Mouse (Mus musculus) kidney, embryonic 15.5 days (tissue): ENCODE data around the gene Ntm. TPM values are rescaled to one million over a fixed set of nuclear protein-coding genes. Genes with fewer than 3 reads are reported as not detected.

ENCODE experiments used
- ATAC-seq: fragments of 200-750 bp; cut with Nextera tagmentation; replicated peaks from 2 replicates; pipeline ENCODE4 v1.8.0; 2017; ENCODE audit warnings: moderate TSS enrichment; ENCODE audit not compliant: low FRiP score
- H3K27ac ChIP-seq: fragments of 300-500 bp; sonication (generic); 2 replicates; pipeline ENCODE4 v1.5.1; 2015; ENCODE audit warnings: mild to moderate bottlenecking, inconsistent platforms
- H3K27me3 ChIP-seq: fragments of 300-500 bp; sonication (generic); 2 replicates; pipeline ENCODE4 v1.6.1; 2015; ENCODE audit warnings: inconsistent platforms
- H3K36me3 ChIP-seq: fragments of 300-500 bp; sonication (generic); 2 replicates; pipeline ENCODE4 v1.6.1; 2015; ENCODE audit warnings: inconsistent platforms
- H3K4me1 ChIP-seq: fragments of 300-500 bp; sonication (generic); 2 replicates; pipeline ENCODE4 v1.6.1; 2015; ENCODE audit warnings: inconsistent platforms
- H3K4me2 ChIP-seq: fragments of 300-500 bp; sonication (generic); 2 replicates; pipeline ENCODE4 v1.6.1; 2015; ENCODE audit warnings: moderate library complexity, mild to moderate bottlenecking, inconsistent platforms
- H3K4me3 ChIP-seq: fragments of 300-500 bp; sonication (generic); replicated peaks from 2 replicates; pipeline ENCODE4 v1.5.1; 2015; ENCODE audit warnings: mild to moderate bottlenecking, inconsistent platforms
- H3K9ac ChIP-seq: fragments of 300-500 bp; sonication (generic); 2 replicates; pipeline ENCODE4 v1.6.1; 2015; ENCODE audit warnings: mild to moderate bottlenecking, inconsistent platforms
- H3K9me3 ChIP-seq: fragments of 300-500 bp; sonication (generic); replicated peaks from 2 replicates; pipeline ENCODE4 v1.6.1; 2016; ENCODE audit warnings: inconsistent platforms
- WGBS: fragments of 180-500 bp; shearing (Covaris S2); methylation state at CpG from one replicate; pipeline ENCODE4 v1.1.7; 2015; ENCODE audit warnings: mixed read lengths; 5-methylcytosine and 5-hydroxymethylcytosine counted together
- polyA plus RNA-seq: library from polyadenylated mRNA; unstranded; fragments of >200 nt; fragmentation: Nextera tagmentation; extraction: Ambion mirVana; gene quantifications from 2 replicates; pipeline ENCODE4 v1.2.1, GENCODE M21; 2015

Gene Ntm
- polyA plus RNA-seq, 1 experiment from 2014 or later = 45.5 TPM

DNA sequence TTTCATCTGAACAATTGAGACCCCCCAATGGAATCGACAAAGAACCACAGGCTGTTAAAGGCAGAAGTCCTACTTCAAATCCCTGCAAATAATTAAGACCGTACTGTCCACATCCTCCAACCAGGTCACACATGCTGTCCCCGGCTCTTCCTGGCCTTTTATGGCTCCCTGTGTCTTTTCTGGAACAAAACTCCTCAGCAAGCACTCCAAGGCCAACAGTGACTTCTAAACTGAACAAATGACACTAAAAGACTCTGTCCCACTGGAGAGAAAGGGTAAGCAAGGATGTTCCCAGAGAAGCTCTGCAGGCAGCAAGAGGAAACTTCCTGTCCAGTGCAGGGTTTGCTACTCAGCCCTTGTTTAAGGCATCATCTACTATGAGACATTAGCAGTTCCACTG, 532.8 kb downstream of the Ntm start:
- no peaks in the 10 kb centered on the region for H3K36me3 ChIP-seq
- no peak overlapping the region for H3K9ac ChIP-seq
- no peak for ATAC-seq
- H3K4me3 ChIP-seq = no peak overlapping the region
- H3K27me3 ChIP-seq = no peaks in the 10 kb centered on the region
- no peak overlapping the region for H3K27ac ChIP-seq
- H3K4me2 ChIP-seq = no peak overlapping the region
- peaks cover 22% of the 10 kb centered on the region for H3K4me1 ChIP-seq
- H3K9me3 ChIP-seq = no peaks in the 10 kb centered on the region
- 85% methylated on average over 3 of the region's 3 CpGs for WGBS

DNA sequence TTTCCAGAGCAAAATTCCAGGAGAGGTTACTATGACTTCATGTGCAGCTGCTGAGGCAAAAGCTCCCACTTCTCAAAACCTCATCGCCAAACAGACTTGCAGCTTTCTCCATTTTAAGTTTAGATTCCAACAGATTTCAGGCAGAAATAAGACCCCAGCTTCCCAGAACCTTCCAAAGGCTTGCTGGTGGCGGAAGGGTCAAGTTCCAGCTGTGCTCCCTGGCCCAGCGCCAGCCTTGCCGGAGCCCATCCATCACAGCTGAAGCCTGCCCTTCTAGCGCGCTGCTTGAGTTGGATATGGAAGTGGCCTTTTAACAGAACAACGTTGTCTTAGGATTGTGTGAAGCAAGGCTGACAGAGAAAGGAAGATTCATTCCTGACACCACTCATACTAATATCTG, 534.6 kb downstream of the Ntm start:
- Histone ChIP-seq H3K4me2 (no peak overlapping the region), H3K36me3 (no peaks in the 10 kb centered on the region), H3K27me3 (no peaks in the 10 kb centered on the region), H3K9me3 (no peaks in the 10 kb centered on the region), H3K9ac (no peak overlapping the region), H3K4me1 (peaks cover 10% of the 10 kb centered on the region), H3K27ac (peak overlapping the region; percentile 45; the same call in 1 of the 2 replicates), H3K4me3 (no peak overlapping the region)
- peak; percentile 79; the same call in 1 of the 2 replicates for ATAC-seq
- WGBS = 10% methylated on average over 7 of the region's 7 CpGs

DNA sequence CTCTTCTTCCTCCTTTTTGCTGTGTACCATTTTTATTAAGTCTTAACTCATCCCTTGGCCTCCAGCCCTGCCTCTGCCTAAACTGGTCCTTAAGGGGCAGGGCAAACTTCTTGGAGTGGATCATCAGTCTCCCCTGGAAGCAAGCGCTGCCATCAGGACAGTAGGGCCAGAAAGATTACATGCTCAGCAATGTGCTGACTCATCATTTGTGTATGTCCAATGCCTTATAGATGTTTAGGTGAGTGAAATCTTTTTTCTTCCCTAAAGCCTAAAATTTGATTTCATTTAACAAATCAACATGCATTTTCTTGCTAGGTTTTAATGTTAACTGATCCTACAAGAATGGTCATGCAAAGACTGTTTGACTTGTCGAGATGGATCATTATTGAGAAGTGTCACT, 536.7 kb downstream of the Ntm start:
- Histone ChIP-seq H3K4me2 (no peak overlapping the region), H3K4me1 (peaks cover 7% of the 10 kb centered on the region), H3K36me3 (no peaks in the 10 kb centered on the region), H3K27ac (no peak overlapping the region), H3K27me3 (no peaks in the 10 kb centered on the region), H3K9me3 (no peaks in the 10 kb centered on the region), H3K9ac (no peak overlapping the region), H3K4me3 (no peak overlapping the region)
- 89% methylated on average over 2 of the region's 2 CpGs for WGBS
- no peak for ATAC-seq

DNA sequence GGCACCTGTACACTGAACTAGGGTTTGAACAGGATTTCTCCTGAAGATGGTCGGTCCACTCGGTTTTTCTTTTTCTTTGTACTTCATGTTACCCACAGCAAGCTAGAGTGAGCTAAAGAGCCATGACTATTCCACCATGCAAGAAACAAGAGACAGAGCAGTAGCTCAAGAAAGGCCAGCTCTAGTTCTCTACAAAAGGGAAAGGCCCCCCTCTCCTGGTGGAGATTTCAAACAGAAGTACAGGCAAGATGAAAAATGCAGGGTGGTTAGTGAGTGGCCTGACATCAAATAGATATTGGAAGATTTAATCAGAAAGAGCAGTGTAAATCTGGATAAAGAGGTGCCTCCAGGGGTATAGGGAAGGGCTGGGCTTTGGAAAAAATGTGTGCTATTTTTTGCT, 547.4 kb downstream of the Ntm start:
- Histone ChIP-seq H3K9ac (no peak overlapping the region), H3K27me3 (peaks cover 40% of the 10 kb centered on the region), H3K4me1 (peaks cover 19% of the 10 kb centered on the region), H3K36me3 (no peaks in the 10 kb centered on the region), H3K9me3 (no peaks in the 10 kb centered on the region), H3K27ac (no peak overlapping the region), H3K4me2 (no peak overlapping the region), H3K4me3 (no peak overlapping the region)
- WGBS = 74% methylated on average over 2 of the region's 2 CpGs
- no peak for ATAC-seq

DNA sequence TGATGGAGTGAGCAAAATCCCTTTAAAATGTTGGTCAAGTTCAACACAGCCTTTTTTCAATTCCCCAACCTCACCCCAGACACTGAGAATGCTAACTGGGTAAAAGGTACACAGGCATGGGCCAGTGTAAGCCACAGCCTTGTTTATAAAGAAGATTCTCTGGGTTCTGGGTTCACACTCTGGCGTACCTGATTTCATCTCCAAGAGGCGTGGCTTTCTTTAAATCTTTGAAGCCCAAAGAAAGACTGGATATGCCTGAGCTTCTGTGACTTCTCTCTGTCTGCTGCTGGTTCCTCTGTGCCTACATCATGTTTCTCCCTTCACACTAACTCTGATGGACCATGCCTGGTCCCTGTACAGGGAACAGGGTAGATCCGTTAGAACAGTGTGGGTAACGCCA, 549.8 kb downstream of the Ntm start:
- ATAC-seq = no peak
- H3K36me3 ChIP-seq = no peaks in the 10 kb centered on the region
- H3K9me3 ChIP-seq = no peaks in the 10 kb centered on the region
- no peak overlapping the region for H3K9ac ChIP-seq
- peaks cover 47% of the 10 kb centered on the region for H3K27me3 ChIP-seq
- H3K4me2 ChIP-seq = peak overlapping the region; percentile 96; the same call in 1 of the 2 replicates
- 80% methylated on average over 4 of the region's 4 CpGs for WGBS
- no peak overlapping the region for H3K27ac ChIP-seq
- peaks cover 21% of the 10 kb centered on the region for H3K4me1 ChIP-seq
- H3K4me3 ChIP-seq = peak overlapping the region; percentile 64

DNA sequence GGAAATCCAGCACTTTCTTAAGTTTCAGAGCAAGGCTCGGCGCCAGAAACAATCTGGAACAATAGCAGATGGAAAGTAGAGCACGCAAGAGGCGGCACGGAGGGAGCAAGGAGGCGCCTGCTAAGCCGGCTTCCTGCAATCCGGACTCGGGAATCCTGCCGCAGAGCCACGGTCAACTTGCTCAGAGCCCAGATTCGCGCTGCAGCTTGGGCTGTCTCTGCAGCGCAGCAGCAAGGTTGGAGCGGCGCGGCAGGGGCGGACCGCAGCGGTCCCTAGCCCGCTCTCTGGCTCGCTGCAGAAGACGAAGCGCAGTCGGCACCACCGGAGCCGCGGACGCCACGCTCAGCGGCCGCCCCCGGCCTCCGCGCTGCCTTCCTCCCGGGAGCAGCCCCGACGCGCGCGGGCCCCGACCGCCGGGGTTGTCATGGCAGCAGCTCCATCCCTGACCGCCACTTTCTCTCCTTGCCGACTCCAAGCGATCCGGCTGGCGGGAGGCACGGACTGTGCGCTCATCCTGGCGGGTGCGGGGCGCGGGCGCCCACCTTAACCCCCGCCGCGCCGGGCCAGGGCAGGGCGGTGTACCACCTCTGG, 550.7 kb downstream of the Ntm start:
- Histone ChIP-seq H3K4me2 (peak overlapping the region; percentile 96), H3K4me1 (peaks cover 21% of the 10 kb centered on the region), H3K27ac (peak overlapping the region; percentile 87), H3K9me3 (no peaks in the 10 kb centered on the region), H3K4me3 (peak overlapping the region; percentile 64), H3K9ac (peak overlapping the region; percentile 62), H3K27me3 (peaks cover 47% of the 10 kb centered on the region), H3K36me3 (no peaks in the 10 kb centered on the region)
- under 1% methylated on average over 61 of the region's 61 CpGs for WGBS
- peak; percentile 63 for ATAC-seq

DNA sequence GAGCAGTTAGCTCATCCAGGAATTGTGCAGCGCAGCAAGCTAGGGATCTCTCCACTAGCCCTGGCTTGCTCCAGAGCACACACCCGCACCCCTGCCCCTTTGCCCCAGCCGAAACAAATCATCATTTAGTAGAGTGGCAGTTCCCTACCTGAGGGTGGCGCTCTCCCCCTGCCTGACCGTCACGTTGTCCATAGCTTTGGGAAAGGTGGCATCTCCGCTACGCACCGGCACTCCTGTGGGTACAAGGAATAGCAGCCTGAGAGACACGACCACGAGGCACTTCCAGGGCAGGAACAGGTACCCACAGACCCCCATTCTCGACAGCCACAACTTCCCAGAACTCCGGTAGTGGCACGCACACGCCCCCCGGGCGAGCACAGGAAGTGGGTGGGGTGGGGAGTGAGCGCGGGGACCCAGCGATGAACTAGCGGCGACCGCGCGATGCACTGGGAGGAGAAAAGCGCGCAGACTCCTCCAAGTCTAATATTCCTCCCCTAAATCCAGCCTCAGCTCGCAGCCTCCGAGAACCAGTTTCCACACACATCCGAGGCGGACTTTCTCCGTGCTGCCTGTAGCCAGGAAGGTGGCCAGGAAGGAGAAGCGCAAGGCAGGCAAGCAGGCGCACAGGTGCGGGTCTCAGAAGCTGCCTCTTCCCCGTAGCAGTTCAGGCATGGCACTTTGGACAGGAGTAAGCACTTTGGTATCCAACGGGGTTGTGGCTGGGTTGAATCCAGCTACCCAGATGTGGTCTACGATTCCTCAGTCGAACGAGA, 551.3 kb downstream of the Ntm start:
- H3K27ac ChIP-seq = peak overlapping the region; percentile 87
- H3K36me3 ChIP-seq = no peaks in the 10 kb centered on the region
- H3K4me2 ChIP-seq = peak overlapping the region; percentile 96
- under 1% methylated on average over 40 of the region's 40 CpGs for WGBS
- H3K27me3 ChIP-seq = peaks cover 47% of the 10 kb centered on the region
- peak; percentile 65 for ATAC-seq
- peak overlapping the region; percentile 62 for H3K9ac ChIP-seq
- no peaks in the 10 kb centered on the region for H3K9me3 ChIP-seq
- H3K4me1 ChIP-seq = peaks cover 21% of the 10 kb centered on the region
- H3K4me3 ChIP-seq = peak overlapping the region; percentile 64

DNA sequence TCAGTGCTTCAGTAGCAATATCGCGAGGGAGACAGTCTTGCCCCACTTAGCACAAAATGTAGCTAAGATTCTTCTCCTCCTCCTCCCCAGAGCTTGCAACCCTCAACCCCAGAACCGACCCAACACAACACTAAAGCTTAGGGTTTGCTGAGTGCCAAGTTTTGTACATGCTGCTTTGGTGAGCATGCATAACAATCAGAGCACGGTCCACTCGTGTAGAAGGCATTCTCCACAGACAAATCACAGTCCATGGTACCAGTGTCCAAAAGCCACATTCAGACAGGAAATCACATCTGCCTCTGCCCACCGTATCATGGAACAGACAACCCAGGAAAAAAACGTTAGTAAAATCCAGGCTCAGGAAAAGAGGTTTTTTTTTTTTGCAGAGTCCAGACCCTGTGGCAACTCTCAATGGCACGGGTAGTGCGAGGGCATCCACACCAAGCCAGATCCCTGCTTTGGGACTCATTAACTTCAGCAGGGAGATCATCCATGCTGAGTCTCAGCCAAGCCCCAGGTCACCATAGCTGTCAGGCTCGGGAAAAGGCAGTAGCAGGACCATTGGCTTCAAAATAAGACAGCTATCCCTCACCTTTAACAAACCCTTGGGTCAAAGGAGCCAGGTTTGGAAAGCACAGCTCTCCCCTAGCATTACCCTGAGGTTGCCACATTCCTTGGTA, 552.1 kb downstream of the Ntm start:
- 42% methylated on average over 10 of the region's 10 CpGs for WGBS
- Histone ChIP-seq H3K27ac (peak overlapping the region; percentile 87; the same call in 1 of the 2 replicates), H3K4me3 (peak overlapping the region; percentile 64), H3K36me3 (no peaks in the 10 kb centered on the region), H3K9me3 (no peaks in the 10 kb centered on the region), H3K9ac (peak overlapping the region; percentile 62), H3K4me2 (peak overlapping the region; percentile 96), H3K4me1 (peaks cover 21% of the 10 kb centered on the region), H3K27me3 (peaks cover 41% of the 10 kb centered on the region)
- ATAC-seq = 0 out of 2 replicates have a peak, but pooled peaks have one; percentile 24

DNA sequence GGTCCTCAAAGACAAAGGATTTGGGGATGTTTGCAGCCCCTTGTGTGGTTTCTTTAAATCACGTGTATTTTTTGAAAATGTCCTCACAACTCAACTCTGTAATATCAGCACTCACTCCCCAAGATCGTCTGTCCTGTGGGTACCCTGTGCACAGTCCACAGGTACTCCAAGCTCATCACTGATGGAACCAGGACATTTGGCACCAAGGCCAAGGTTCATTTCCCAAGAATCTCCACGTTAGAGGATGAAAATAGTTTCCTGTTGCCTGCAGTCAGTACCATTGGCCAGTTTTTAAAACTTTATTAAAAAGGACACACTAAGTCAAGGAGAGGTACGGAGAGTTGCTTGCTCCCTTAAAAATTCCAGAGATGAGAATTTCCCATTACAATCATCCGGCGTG, 552.7 kb downstream of the Ntm start:
- Histone ChIP-seq H3K4me3 (peak overlapping the region; percentile 64), H3K9me3 (no peaks in the 10 kb centered on the region), H3K36me3 (no peaks in the 10 kb centered on the region), H3K4me2 (peak overlapping the region; percentile 96), H3K27ac (no peak overlapping the region), H3K9ac (no peak overlapping the region), H3K4me1 (peaks cover 21% of the 10 kb centered on the region), H3K27me3 (peaks cover 41% of the 10 kb centered on the region)
- no peak for ATAC-seq
- WGBS = 68% methylated on average over 6 of the region's 6 CpGs

DNA sequence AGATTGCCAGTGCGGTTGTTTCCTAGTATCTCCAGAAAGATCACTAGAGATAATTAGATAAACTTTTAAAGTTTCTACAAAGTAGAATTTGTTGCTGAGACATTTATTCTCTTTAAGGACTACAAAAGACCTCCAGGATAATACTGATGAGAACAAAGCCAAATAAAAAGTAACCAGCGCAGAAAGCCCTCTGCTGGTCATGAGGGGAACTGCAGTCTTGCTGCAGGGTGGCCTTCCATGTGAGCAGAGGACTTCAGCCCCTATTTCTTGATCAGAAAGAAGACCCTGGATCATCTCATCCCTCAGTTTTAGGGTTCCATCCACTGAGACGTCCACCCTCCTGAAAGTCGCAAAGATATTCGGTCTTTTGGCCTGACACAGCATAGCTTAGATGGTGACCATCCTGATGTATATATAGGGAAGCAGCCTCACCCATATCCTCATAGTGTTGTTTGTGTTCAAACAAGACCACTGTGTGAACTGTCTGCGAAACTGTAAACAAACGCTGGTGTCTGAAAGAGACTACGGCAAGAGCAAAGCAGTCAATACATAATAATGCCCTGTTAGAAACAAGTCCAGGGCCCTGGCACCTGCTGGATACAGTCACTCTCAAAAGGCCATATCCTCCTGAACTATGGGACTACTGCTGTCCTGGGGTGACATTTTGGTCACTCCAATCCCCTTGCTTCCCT, 553.6 kb downstream of the Ntm start:
- WGBS = 58% methylated on average over 8 of the region's 8 CpGs
- no peak overlapping the region for H3K4me3 ChIP-seq
- no peak overlapping the region for H3K27ac ChIP-seq

DNA sequence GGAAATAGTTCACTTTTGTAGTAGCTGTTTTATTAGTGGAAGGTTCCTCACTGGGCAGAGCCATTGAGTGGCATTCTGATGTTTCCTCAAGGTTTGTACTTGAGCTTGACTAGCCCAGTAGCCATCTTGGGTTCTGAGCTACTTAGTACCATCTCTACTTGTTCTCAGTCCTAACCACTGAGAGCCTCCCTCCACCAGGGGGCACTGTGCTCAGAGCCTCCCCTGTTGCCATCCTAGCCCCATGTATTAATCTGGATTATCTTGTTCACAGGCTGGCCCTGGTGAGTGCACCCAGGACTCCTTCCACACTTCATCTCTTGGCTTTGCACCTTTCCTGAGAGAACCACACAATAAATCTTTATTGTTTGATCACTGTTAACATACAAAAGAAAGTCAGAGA, 555.0 kb downstream of the Ntm start:
- no peak for ATAC-seq

More for the DNA sequence above, 553.6 kb downstream of the Ntm start:
- no peak for ATAC-seq
- H3K36me3 ChIP-seq = no peaks in the 10 kb centered on the region
- H3K27me3 ChIP-seq = peaks cover 36% of the 10 kb centered on the region
- no peak overlapping the region for H3K4me2 ChIP-seq
- no peak overlapping the region for H3K9ac ChIP-seq
- peaks cover 18% of the 10 kb centered on the region for H3K4me1 ChIP-seq
- H3K9me3 ChIP-seq = no peaks in the 10 kb centered on the region

DNA sequence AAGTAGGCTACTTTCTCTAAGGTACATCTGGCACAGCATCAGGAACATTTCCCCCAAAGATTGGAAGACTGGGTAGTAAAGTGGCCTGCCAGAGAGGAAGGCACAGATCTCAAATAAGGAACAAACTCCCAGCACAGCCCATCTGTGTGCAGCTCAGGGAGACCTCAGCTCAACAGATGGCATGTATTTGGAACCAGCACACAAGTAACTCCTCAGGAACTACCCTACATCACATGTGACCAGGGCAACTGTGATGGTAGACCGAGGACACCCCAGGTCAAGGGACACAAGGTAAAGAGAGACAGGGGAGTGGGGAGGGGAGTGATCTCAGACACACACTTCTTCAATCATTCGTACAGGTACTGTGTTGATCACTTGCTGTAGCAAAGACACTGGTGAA, 556.0 kb downstream of the Ntm start:
- Histone ChIP-seq H3K9me3 (no peaks in the 10 kb centered on the region), H3K4me3 (no peak overlapping the region), H3K27ac (no peak overlapping the region), H3K4me2 (no peak overlapping the region), H3K9ac (no peak overlapping the region), H3K36me3 (no peaks in the 10 kb centered on the region), H3K27me3 (peaks cover 14% of the 10 kb centered on the region; the same call in 1 of the 2 replicates), H3K4me1 (peaks cover 10% of the 10 kb centered on the region)
- 90% methylated on average over 2 of the region's 2 CpGs for WGBS
- no peak for ATAC-seq

More for the DNA sequence above, 555.0 kb downstream of the Ntm start:
- Histone ChIP-seq H3K27ac (no peak overlapping the region), H3K9me3 (no peaks in the 10 kb centered on the region), H3K9ac (no peak overlapping the region), H3K27me3 (peaks cover 22% of the 10 kb centered on the region), H3K4me3 (no peak overlapping the region), H3K4me2 (no peak overlapping the region), H3K4me1 (peaks cover 16% of the 10 kb centered on the region), H3K36me3 (no peaks in the 10 kb centered on the region)
